Mouse (Mus musculus) stomach, postnatal 0 days (tissue): ENCODE measurements at regions not wholly inside any gene's neighbourhood (a gene's known extent, or its start where the extent isn't known, plus 50 kb on each side); places are given as distances from the start of the nearest gene placed in this dataset.

ENCODE experiments used
- ATAC-seq: fragments of 200-750 bp; cut with Nextera tagmentation; 2 replicates; pipeline ENCODE4 v1.8.0; 2017; ENCODE audit not compliant: low FRiP score, low TSS enrichment
- DNase-seq: peaks from one replicate; pipeline ENCODE4 v3.0.0-alpha.2; 2016; ENCODE audit warnings: low spot score
- H3K27ac ChIP-seq: fragments of 300-500 bp; sonication (generic); replicated peaks from 2 replicates; pipeline ENCODE4 v1.5.1; 2014; ENCODE audit warnings: mild to moderate bottlenecking, control low read depth
- H3K27me3 ChIP-seq: fragments of 300-500 bp; sonication (generic); 2 replicates; pipeline ENCODE4 v1.6.1; 2014; ENCODE audit warnings: low read length; ENCODE audit not compliant: control insufficient read depth, insufficient read depth
- H3K36me3 ChIP-seq: fragments of 300-500 bp; sonication (generic); 2 replicates; pipeline ENCODE4 v1.6.1; 2014; ENCODE audit warnings: low read length, mixed read lengths; ENCODE audit not compliant: control insufficient read depth, insufficient read depth
- H3K4me1 ChIP-seq: fragments of 300-500 bp; sonication (generic); replicated peaks from 2 replicates; pipeline ENCODE4 v1.6.1; 2014; ENCODE audit warnings: antibody characterized with exemption; ENCODE audit not compliant: control insufficient read depth, insufficient read depth
- H3K4me2 ChIP-seq: fragments of 300-500 bp; sonication (generic); replicated peaks from 2 replicates; pipeline ENCODE4 v1.6.1; 2014; ENCODE audit warnings: low read depth, mild to moderate bottlenecking, control low read depth, moderate library complexity
- H3K4me3 ChIP-seq: fragments of 300-500 bp; sonication (generic); 2 replicates; pipeline ENCODE4 v1.5.1; 2014; ENCODE audit warnings: low read depth, low read length, control low read depth
- H3K9ac ChIP-seq: fragments of 300-500 bp; sonication (generic); 2 replicates; pipeline ENCODE4 v1.6.1; 2014; ENCODE audit warnings: mild to moderate bottlenecking, low read length, control low read depth, mixed read lengths
- H3K9me3 ChIP-seq: fragments of 300-500 bp; sonication (generic); 2 replicates; pipeline ENCODE4 v1.6.1; 2016; ENCODE audit warnings: low read length; ENCODE audit not compliant: control insufficient read depth
- CTCF ChIP-seq: IDR thresholded peaks from 2 replicates; pipeline ENCODE4 v1.5.1; 2016; ENCODE audit warnings: antibody characterized with exemption, low read depth, mild to moderate bottlenecking, moderate library complexity
- EP300 ChIP-seq: optimal IDR thresholded peaks from 2 replicates; pipeline ENCODE3; 2016; ENCODE audit warnings: antibody characterized with exemption
- WGBS: fragments of 180-500 bp; shearing (Covaris S2); extraction: QIAGEN DNeasy Blood & Tissue Kit; methylation state at CpG from one replicate; pipeline ENCODE4 v1.1.7; 2014; 5-methylcytosine and 5-hydroxymethylcytosine counted together

- Histone ChIP-seq H3K4me2 (no peak overlapping the region), H3K27me3 (no peaks in the 10 kb centered on the region), H3K27ac (no peak overlapping the region), H3K36me3 (no peaks in the 10 kb centered on the region), H3K4me3 (no peak overlapping the region), H3K9me3 (no peaks in the 10 kb centered on the region), H3K4me1 (no peaks in the 10 kb centered on the region), H3K9ac (no peak overlapping the region)
- 91% methylated on average over 2 of the region's 2 CpGs for WGBS
- DNase-seq (no peak), ATAC-seq (no peak)
- TF ChIP-seq CTCF (no peak), EP300 (no peak)
Observed at GRCm38 (mm10) chr10:43710886-43711256, 132.8 kb downstream of the Cd24a start.

- H3K4me3 ChIP-seq: no peak overlapping the region
- no peaks in the 10 kb centered on the region for H3K9me3 ChIP-seq
- H3K4me2 ChIP-seq: no peak overlapping the region
- no peaks in the 10 kb centered on the region for H3K27me3 ChIP-seq
- no peak overlapping the region for H3K27ac ChIP-seq
- no peaks in the 10 kb centered on the region for H3K36me3 ChIP-seq
- no peaks in the 10 kb centered on the region for H3K4me1 ChIP-seq
- ATAC-seq: no peak
- DNase-seq: no peak
- no peak overlapping the region for H3K9ac ChIP-seq
- TF ChIP-seq CTCF (no peak), EP300 (no peak)
Observed at GRCm38 (mm10) chr10:43712657-43713056, 134.6 kb downstream of the Cd24a start.

DNA sequence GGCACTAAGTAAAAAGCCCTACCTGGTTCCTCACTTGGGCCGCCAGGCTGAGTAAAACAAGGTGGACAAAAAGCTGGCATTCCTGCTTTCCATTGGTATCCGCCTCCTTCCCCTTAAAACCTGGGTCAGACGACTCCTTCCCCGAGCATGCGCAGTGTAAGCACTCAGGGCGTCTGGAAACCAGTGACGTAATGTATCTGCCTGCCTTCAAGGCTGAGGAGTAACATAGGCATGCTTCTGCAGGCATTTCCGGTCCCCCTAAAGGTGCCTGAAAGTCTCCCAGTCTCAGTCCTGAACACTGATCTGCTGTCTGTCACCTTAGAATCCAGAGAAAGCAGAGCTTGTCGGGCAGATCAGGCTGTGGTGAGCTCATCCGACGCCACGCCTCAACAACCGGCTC, 140.7 kb downstream of the Cd24a start:
- Histone ChIP-seq H3K27me3 (no peaks in the 10 kb centered on the region), H3K4me3 (no peak overlapping the region), H3K4me2 (no peak overlapping the region), H3K9ac (no peak overlapping the region), H3K4me1 (0 out of 2 replicates have a peak, but pooled peaks cover 3% of the 10 kb centered on the region), H3K36me3 (no peaks in the 10 kb centered on the region), H3K27ac (no peak overlapping the region), H3K9me3 (no peaks in the 10 kb centered on the region)
- TF ChIP-seq CTCF (no peak), EP300 (no peak)
- DNase-seq (peak; percentile 24), ATAC-seq (no peak)
- 56% methylated on average over 13 of the region's 13 CpGs for WGBS

DNA sequence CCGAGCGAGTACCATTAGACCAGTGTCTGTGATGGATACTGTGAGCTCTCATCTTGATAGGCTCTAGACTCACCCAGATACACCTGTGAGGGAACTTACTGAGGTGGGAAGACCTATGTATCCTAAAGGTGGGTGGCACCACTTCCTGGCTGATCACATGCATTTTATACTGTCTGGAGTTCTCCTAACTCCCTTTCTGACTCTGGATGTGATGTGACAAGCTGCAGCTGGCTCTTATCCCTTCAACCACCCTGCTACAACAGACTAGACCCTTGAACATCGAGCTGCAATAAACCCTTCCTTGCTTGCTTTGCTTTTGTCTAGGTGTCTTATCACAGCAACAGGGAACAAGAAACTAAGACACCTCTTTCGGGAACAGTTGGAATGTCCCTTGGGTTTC, 143.3 kb downstream of the Cd24a start:
- no peak for DNase-seq

DNA sequence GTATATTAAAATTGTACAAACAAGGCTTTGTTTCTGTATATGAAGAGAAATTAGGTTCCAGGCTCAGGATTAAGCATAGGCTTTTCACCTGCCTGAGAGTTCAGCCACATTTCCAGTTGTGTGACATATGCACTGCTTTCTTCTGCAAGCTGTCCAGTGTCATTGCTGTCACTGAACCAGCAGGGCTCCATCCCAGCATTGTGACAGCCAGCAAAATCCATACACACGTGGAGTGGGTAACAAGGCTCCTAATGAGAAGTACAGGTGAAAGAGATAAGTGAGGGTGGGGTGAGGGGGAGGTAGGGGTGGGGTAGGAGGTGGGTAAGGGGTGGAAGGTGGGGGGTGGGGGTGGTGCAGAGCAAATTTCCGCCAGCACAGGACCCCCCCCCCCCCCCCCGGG, 144.1 kb downstream of the Cd24a start:
- Histone ChIP-seq H3K4me3 (no peak overlapping the region), H3K27ac (no peak overlapping the region), H3K9me3 (no peaks in the 10 kb centered on the region), H3K9ac (no peak overlapping the region), H3K27me3 (no peaks in the 10 kb centered on the region), H3K4me2 (peak overlapping the region; percentile 64; the same call in 1 of the 2 replicates), H3K4me1 (0 out of 2 replicates have a peak, but pooled peaks cover 3% of the 10 kb centered on the region), H3K36me3 (no peaks in the 10 kb centered on the region)
- DNase-seq (no peak), ATAC-seq (no peak)
- WGBS: 3% methylated on average over 3 of the region's 3 CpGs
- TF ChIP-seq EP300 (no peak), CTCF (no peak)

More for the DNA sequence above, 143.3 kb downstream of the Cd24a start:
- H3K27ac ChIP-seq: no peak overlapping the region
- no peak overlapping the region for H3K9ac ChIP-seq
- no peak for ATAC-seq
- no peaks in the 10 kb centered on the region for H3K9me3 ChIP-seq
- no peak overlapping the region for H3K4me2 ChIP-seq
- H3K27me3 ChIP-seq: no peaks in the 10 kb centered on the region
- H3K4me3 ChIP-seq: no peak overlapping the region
- 62% methylated on average over 4 of the region's 4 CpGs for WGBS
- TF ChIP-seq CTCF (no peak), EP300 (no peak)
- 0 out of 2 replicates have a peak, but pooled peaks cover 3% of the 10 kb centered on the region for H3K4me1 ChIP-seq
- H3K36me3 ChIP-seq: no peaks in the 10 kb centered on the region

- ATAC-seq (peak; percentile 92), DNase-seq (peak; percentile 80)
- Histone ChIP-seq H3K4me2 (peak overlapping the region; percentile 64), H3K9ac (peak overlapping the region; percentile 45), H3K36me3 (no peaks in the 10 kb centered on the region), H3K27ac (peak overlapping the region; percentile 61), H3K4me3 (peak overlapping the region; percentile 24), H3K4me1 (0 out of 2 replicates have a peak, but pooled peaks cover 3% of the 10 kb centered on the region), H3K9me3 (no peaks in the 10 kb centered on the region), H3K27me3 (no peaks in the 10 kb centered on the region)
- TF ChIP-seq EP300 (no peak), CTCF (no peak)
- WGBS: 3% methylated on average over 23 of the region's 23 CpGs
Observed at GRCm38 (mm10) chr10:43722711-43723614, 144.9 kb downstream of the Cd24a start.
